Mouse (Mus musculus) bone marrow, adult 2 months (tissue): ENCODE data around the gene Ppp1r9b.

Experiments used
- CTCF ChIP-seq: fragments of 200-500 bp; IDR thresholded peaks from 2 replicates; pipeline ENCODE4 v1.5.1; 2011; ENCODE audit warnings: low read length, control low read depth; ENCODE audit not compliant: control insufficient read depth, insufficient read depth
- POLR2A ChIP-seq: fragments of 200-500 bp; IDR thresholded peaks from 2 replicates; pipeline ENCODE4 v1.6.1; 2011; ENCODE audit warnings: low read depth, mild to moderate bottlenecking, control low read depth, low read length, borderline replicate concordance; ENCODE audit not compliant: control insufficient read depth

- TF ChIP-seq CTCF (no peak), POLR2A (0 out of 2 replicates have a peak, but pooled peaks have one; percentile 28)
These were observed 47.8 kb upstream of the Ppp1r9b start for GRCm38 (mm10) chr11:94943054-94943453.
